8 mouse cellular contexts compared by ENCODE assay signal in the genomic region with DNA sequence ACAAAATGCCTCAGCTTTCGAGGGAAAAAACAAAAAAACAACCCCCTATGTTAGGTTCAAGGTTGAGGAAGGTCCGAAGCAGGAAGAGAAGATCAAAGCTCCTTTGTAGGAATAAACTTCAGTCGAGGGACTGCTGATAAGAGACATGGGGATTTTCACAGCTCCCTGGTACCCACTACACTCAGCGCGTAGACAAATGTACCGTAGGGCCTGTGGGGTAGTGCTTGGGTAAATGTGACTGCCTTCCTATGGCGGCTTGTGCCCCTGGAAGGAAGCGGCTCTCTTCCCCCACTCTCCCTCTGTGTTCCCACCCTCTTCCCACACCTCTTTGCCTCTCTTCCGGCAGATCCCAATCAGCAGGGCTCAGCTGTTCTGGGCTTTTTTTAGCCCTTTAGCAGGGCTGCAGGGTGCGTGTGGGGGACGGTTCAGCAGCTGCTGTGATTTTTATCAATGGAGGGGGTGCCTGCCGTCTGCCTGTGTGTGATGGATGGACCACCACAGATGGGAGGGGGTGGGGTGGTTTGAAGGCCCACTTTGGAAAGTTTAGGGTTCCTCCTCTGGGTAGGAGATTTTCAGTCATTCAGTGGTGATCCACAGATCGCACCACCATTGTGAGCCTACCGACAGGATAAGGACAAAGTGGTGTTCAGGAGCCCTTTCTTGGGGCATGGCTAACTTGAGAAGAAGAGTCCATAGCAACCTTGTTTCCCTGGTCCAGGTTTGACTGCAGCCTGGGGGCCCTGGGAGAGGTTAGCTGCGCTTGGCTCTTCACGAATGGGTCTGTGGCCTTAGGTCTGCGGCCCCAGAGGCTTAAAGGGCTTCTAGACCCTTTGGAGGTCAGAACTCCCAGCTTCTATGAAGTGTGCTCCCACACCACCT. TPM values are rescaled to one million over a fixed set of nuclear protein-coding genes. Genes with fewer than 3 reads are reported as not detected.
DNase-seq lines count a peak whose midpoint lies in the region; ATAC-seq and TF ChIP-seq lines count a peak whose summit lies in the region.

No protein-coding gene starts in this region.

- peaks cover 5% of the 10 kb centered on the region; the same call in 1 of the 2 replicates for H3K27me3 ChIP-seq in heart, embryonic 12.5 days (replicated peaks)
- H3K27me3 ChIP-seq in heart, postnatal 0 days (ENCODE audit: control insufficient read depth, insufficient read depth, low read length) = 0 out of 2 replicates have a peak, but pooled peaks cover 10% of the 10 kb centered on the region
- 0 out of 2 replicates have a peak, but pooled peaks cover 9% of the 10 kb centered on the region for H3K27me3 ChIP-seq in limb, embryonic 12.5 days

- DNase-seq in heart, postnatal 25 days (ENCODE audit: low spot score) = no peak
- DNase-seq in heart, postnatal 0 days (ENCODE audit: low spot score) = no peak
- DNase-seq in right cerebral cortex, postnatal 14 days = peak; percentile 63
- DNase-seq in ovary, postnatal 14 days (ENCODE audit: low spot score) = no peak
- DNase-seq in cerebellum, postnatal 36 days = no peak

- H3K36me3 ChIP-seq in heart, embryonic 12.5 days = no peaks in the 10 kb centered on the region
- no peaks in the 10 kb centered on the region for H3K36me3 ChIP-seq in heart, postnatal 0 days (replicated peaks; ENCODE audit: control insufficient read depth, insufficient read depth, low read length)
- no peaks in the 10 kb centered on the region for H3K36me3 ChIP-seq in limb, embryonic 12.5 days

- no peak overlapping the region for H3K9ac ChIP-seq in heart, embryonic 12.5 days
- no peak overlapping the region for H3K9ac ChIP-seq in heart, postnatal 0 days (replicated peaks; ENCODE audit: low read depth, low read length)
- peak overlapping the region; percentile 32; the same call in 1 of the 2 replicates for H3K9ac ChIP-seq in limb, embryonic 12.5 days (replicated peaks)

- H3K4me1 ChIP-seq in heart, embryonic 12.5 days (replicated peaks) = peaks cover 58% of the 10 kb centered on the region
- no peaks in the 10 kb centered on the region; the same call in 1 of the 2 replicates for H3K4me1 ChIP-seq in bone marrow, adult 2 months (ENCODE audit: control insufficient read depth, insufficient read depth, low read length)
- H3K4me1 ChIP-seq in heart, postnatal 0 days (ENCODE audit: control insufficient read depth, insufficient read depth) = peaks cover 38% of the 10 kb centered on the region
- peaks cover 73% of the 10 kb centered on the region for H3K4me1 ChIP-seq in limb, embryonic 12.5 days (replicated peaks)

- ATAC-seq in heart, embryonic 12.5 days (ENCODE audit: insufficient number of reproducible peaks, low FRiP score) = no peak; the same call in 1 of the 2 replicates
- ATAC-seq in heart, postnatal 0 days (ENCODE audit: insufficient read depth, low read depth) = no peak
- peak; percentile 10; the same call in 1 of the 2 replicates for ATAC-seq in limb, embryonic 12.5 days (ENCODE audit: insufficient number of reproducible peaks, insufficient read depth, low FRiP score, low TSS enrichment, low read depth)

- peak overlapping the region; percentile 31; the same call in 1 of the 2 replicates for H3K4me2 ChIP-seq in heart, embryonic 12.5 days
- no peak overlapping the region; the same call in 1 of the 2 replicates for H3K4me2 ChIP-seq in heart, postnatal 0 days (ENCODE audit: low read depth, low read length)
- peak overlapping the region; percentile 40 for H3K4me2 ChIP-seq in limb, embryonic 12.5 days

- 13% methylated on average over 17 of the region's 17 CpGs for WGBS in heart, embryonic 12.5 days
- WGBS in bone marrow, adult 2 months = 11% methylated on average over 17 of the region's 17 CpGs
- WGBS in heart, postnatal 0 days = 31% methylated on average over 17 of the region's 17 CpGs
- 14% methylated on average over 17 of the region's 17 CpGs for WGBS in limb, embryonic 12.5 days

- TF ChIP-seq POLR2A in bone marrow, adult 2 months (IDR thresholded peaks at IDR 0.05; ENCODE audit: borderline replicate concordance, control insufficient read depth, low read depth, low read length) = no peak

- TF ChIP-seq EP300 in heart, postnatal 0 days (IDR thresholded peaks at IDR 0.05; ENCODE audit: low read depth) = no peak

- no peaks in the 10 kb centered on the region for H3K9me3 ChIP-seq in heart, embryonic 12.5 days (replicated peaks)
- no peaks in the 10 kb centered on the region for H3K9me3 ChIP-seq in heart, postnatal 0 days (replicated peaks; ENCODE audit: control insufficient read depth, low read length)
- no peaks in the 10 kb centered on the region for H3K9me3 ChIP-seq in limb, embryonic 12.5 days

- H3K27ac ChIP-seq in heart, embryonic 12.5 days (ENCODE audit: poor library complexity, severe bottlenecking) = peak overlapping the region; percentile 79
- peak overlapping the region; percentile 10; the same call in 1 of the 2 replicates for H3K27ac ChIP-seq in bone marrow, adult 2 months (ENCODE audit: control insufficient read depth, insufficient read depth, low read depth, low read length, poor library complexity)
- peak overlapping the region; percentile 57 for H3K27ac ChIP-seq in heart, postnatal 0 days (ENCODE audit: low read depth)
- H3K27ac ChIP-seq in limb, embryonic 12.5 days = peak overlapping the region; percentile 98

- intact Hi-C loops in heart, postnatal 25 days (cut with DNase I) = no loop called here

- TF ChIP-seq CTCF in bone marrow, adult 2 months (IDR thresholded peaks at IDR 0.05; ENCODE audit: control insufficient read depth, insufficient read depth, low read length) = no peak
- TF ChIP-seq CTCF in heart, postnatal 0 days (IDR thresholded peaks at IDR 0.05; ENCODE audit: low read depth) = no peak

- H3K4me3 ChIP-seq in heart, embryonic 12.5 days = no peak overlapping the region
- H3K4me3 ChIP-seq in bone marrow, adult 2 months (replicated peaks; ENCODE audit: control insufficient read depth, low read depth, low read length) = no peak overlapping the region
- H3K4me3 ChIP-seq in heart, postnatal 0 days (ENCODE audit: low read depth, low read length) = no peak overlapping the region
- H3K4me3 ChIP-seq in limb, embryonic 12.5 days (replicated peaks) = no peak overlapping the region

RNA-seq across cellular contexts. Expression of gene Ccr7, which starts 7.6 kb away (rescaled TPM):
- 0.08 TPM in 1 of 2 replicates, not detected in the other for polyA plus RNA-seq in heart, embryonic 12.5 days (2016; fragmentation: Nextera tagmentation; extraction: Ambion mirVana)
- total RNA-seq in heart, postnatal 25 days (2021) = under 1 TPM; 0.29 to 0.64 TPM
- polyA plus RNA-seq in bone marrow, adult 2 months (2011; ENCODE audit: insufficient read depth, insufficient read length, low replicate concordance, missing spikeins) = 1.5 and 9.7 TPM in 2 replicates
- total RNA-seq in heart, postnatal 0 days (2014; rRNA removed; ENCODE audit: low replicate concordance) = 0.73 TPM in 1 of 2 replicates, not detected in the other
- 0.11 TPM in 2 replicates for polyA plus RNA-seq in heart, postnatal 0 days (2015; fragmentation: Nextera tagmentation; extraction: Ambion mirVana)
- 0.40 and 0.49 TPM in 2 replicates for polyA plus RNA-seq in limb, embryonic 12.5 days (2016; fragmentation: Nextera tagmentation; extraction: Ambion mirVana)

RNA-seq across cellular contexts. Expression of gene Tns4, which starts 58.2 kb away (rescaled TPM):
- 0.05 and 0.11 TPM in 2 replicates for polyA plus RNA-seq in heart, embryonic 12.5 days (2016; fragmentation: Nextera tagmentation; extraction: Ambion mirVana)
- total RNA-seq in heart, postnatal 25 days (2021) = under 1 TPM; 0.18 to 0.20 TPM
- not detected in 2 replicates for polyA plus RNA-seq in bone marrow, adult 2 months (2011; ENCODE audit: insufficient read depth, insufficient read length, low replicate concordance, missing spikeins)
- total RNA-seq in heart, postnatal 0 days (2014; rRNA removed; ENCODE audit: low replicate concordance) = 0.69 TPM in 1 of 2 replicates, not detected in the other
- polyA plus RNA-seq in heart, postnatal 0 days (2015; fragmentation: Nextera tagmentation; extraction: Ambion mirVana) = 0.05 and 0.12 TPM in 2 replicates
- 0.65 and 0.73 TPM in 2 replicates for polyA plus RNA-seq in limb, embryonic 12.5 days (2016; fragmentation: Nextera tagmentation; extraction: Ambion mirVana)

Comparison
In these comparisons a context has a peak if more than half of its experiments do, and no peak if none do; other contexts are left out.
1. H3K27ac ChIP-seq: peak in every context shown above with its lines; median percentile 98 in limb, embryonic 12.5 days; 79 in heart, embryonic 12.5 days; 57 in heart, postnatal 0 days; 10 in bone marrow, adult 2 months.